ENCODE assay signal across 8 mouse cellular contexts in the genomic region with DNA sequence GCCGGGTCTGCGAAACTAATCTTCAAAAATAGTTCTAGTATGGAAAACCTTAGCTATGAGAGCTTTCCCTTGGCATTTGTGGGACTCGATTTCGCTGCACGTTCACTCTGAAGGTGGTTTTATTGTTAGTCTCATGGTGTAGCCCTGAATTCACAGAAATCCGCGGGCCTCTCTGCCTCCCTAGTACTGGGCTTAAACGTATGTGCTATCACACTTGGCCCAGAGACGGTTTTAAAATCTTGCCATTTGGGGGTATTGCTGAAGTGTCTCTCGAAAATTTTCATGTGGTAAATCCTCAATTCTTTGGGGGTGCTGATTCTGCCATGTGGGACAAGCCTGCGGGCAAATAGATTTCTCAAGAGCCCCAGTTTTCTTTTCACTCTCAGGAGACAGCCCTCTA. TPM values are rescaled to one million over a fixed set of nuclear protein-coding genes. Genes with fewer than 3 reads are reported as not detected.
DNase-seq lines count a peak whose midpoint lies in the region; ATAC-seq and TF ChIP-seq lines count a peak whose summit lies in the region.

No protein-coding gene starts in this region.

- no peaks in the 10 kb centered on the region for H3K27me3 ChIP-seq in forebrain, postnatal 0 days (ENCODE audit: insufficient read depth, low read length)
- H3K27me3 ChIP-seq in liver, postnatal 0 days (ENCODE audit: insufficient read depth, low read length), result no peaks in the 10 kb centered on the region

- H3K4me1 ChIP-seq in bone marrow, adult 2 months (ENCODE audit: control insufficient read depth, insufficient read depth, low read length), result no peaks in the 10 kb centered on the region; the same call in 1 of the 2 replicates
- peaks cover 11% of the 10 kb centered on the region; the same call in 1 of the 2 replicates for H3K4me1 ChIP-seq in forebrain, postnatal 0 days (ENCODE audit: insufficient read depth)
- H3K4me1 ChIP-seq in liver, postnatal 0 days (ENCODE audit: insufficient read depth), result peaks cover 18% of the 10 kb centered on the region

- no peak for TF ChIP-seq EP300 in liver, postnatal 0 days (IDR thresholded peaks at IDR 0.05; ENCODE audit: low read depth)

- H3K36me3 ChIP-seq in forebrain, postnatal 0 days (ENCODE audit: insufficient read depth), result no peaks in the 10 kb centered on the region
- no peaks in the 10 kb centered on the region for H3K36me3 ChIP-seq in liver, postnatal 0 days (replicated peaks; ENCODE audit: insufficient read depth, low read length)

- DNase-seq in kidney, adult 9 months, result peak; percentile 19
- no peak for DNase-seq in kidney, postnatal 36 days
- peak; percentile 36 for DNase-seq in forebrain, postnatal 0 days
- no peak for DNase-seq in liver, postnatal 0 days
- no peak for DNase-seq in urinary bladder, postnatal 10 days (ENCODE audit: low spot score)
- no peak for DNase-seq in left cerebral cortex, postnatal 10 days (ENCODE audit: extremely low spot score in 1 of 2, low spot score in 2 of 2)
- no peak for DNase-seq in gastrocnemius, postnatal 4 days (ENCODE audit: low spot score in 2 of 2)

- no peak overlapping the region; the same call in 1 of the 2 replicates for H3K27ac ChIP-seq in bone marrow, adult 2 months (ENCODE audit: control insufficient read depth, insufficient read depth, low read depth, low read length, poor library complexity)
- H3K27ac ChIP-seq in forebrain, postnatal 0 days (ENCODE audit: low read depth, low read length), result peak overlapping the region; percentile 2; the same call in 1 of the 2 replicates
- H3K27ac ChIP-seq in liver, postnatal 0 days (ENCODE audit: low read depth), result peak overlapping the region; percentile 48; the same call in 1 of the 2 replicates

- no peaks in the 10 kb centered on the region for H3K9me3 ChIP-seq in forebrain, postnatal 0 days (ENCODE audit: low read length)
- no peaks in the 10 kb centered on the region for H3K9me3 ChIP-seq in liver, postnatal 0 days (ENCODE audit: low read length)

- peak overlapping the region; percentile 96 for H3K4me3 ChIP-seq in bone marrow, adult 2 months (replicated peaks; ENCODE audit: control insufficient read depth, low read depth, low read length)
- H3K4me3 ChIP-seq in forebrain, postnatal 0 days (ENCODE audit: low read depth, low read length), result peak overlapping the region; percentile 64
- peak overlapping the region; percentile 67 for H3K4me3 ChIP-seq in liver, postnatal 0 days (ENCODE audit: low read depth, low read length)

- peak overlapping the region; percentile 63 for H3K9ac ChIP-seq in forebrain, postnatal 0 days
- H3K9ac ChIP-seq in liver, postnatal 0 days (replicated peaks), result peak overlapping the region; percentile 76

- peak overlapping the region; percentile 76 for H3K4me2 ChIP-seq in forebrain, postnatal 0 days (ENCODE audit: low read depth)
- H3K4me2 ChIP-seq in liver, postnatal 0 days (ENCODE audit: low read depth, low read length), result peak overlapping the region; percentile 92

- intact Hi-C loops in left cerebral cortex, postnatal 10 days (cut with DNase I), result no loop called here

- 2% methylated on average over 11 of the region's 11 CpGs for WGBS in bone marrow, adult 2 months
- 5% methylated on average over 11 of the region's 11 CpGs for WGBS in forebrain, postnatal 0 days
- 4% methylated on average over 11 of the region's 11 CpGs for WGBS in liver, postnatal 0 days (ENCODE audit: insufficient replicate concordance)

- TF ChIP-seq CTCF in bone marrow, adult 2 months (IDR thresholded peaks at IDR 0.05; ENCODE audit: control insufficient read depth, insufficient read depth, low read length), result no peak
- no peak for TF ChIP-seq CTCF in forebrain, postnatal 0 days (IDR thresholded peaks at IDR 0.05; ENCODE audit: low read depth)
- TF ChIP-seq CTCF in liver, postnatal 0 days (IDR thresholded peaks at IDR 0.05; ENCODE audit: low read depth), result no peak

- ATAC-seq in forebrain, postnatal 0 days, result no peak; the same call in 1 of the 2 replicates
- peak; percentile 34; the same call in 1 of the 2 replicates for ATAC-seq in liver, postnatal 0 days

- TF ChIP-seq POLR2A in bone marrow, adult 2 months (IDR thresholded peaks at IDR 0.05; ENCODE audit: borderline replicate concordance, control insufficient read depth, low read depth, low read length), result no peak

RNA-seq across cellular contexts. Expression of a gene that starts 0.4 kb away (rescaled TPM):
- polyA plus RNA-seq in bone marrow, adult 2 months (2011; ENCODE audit: insufficient read depth, insufficient read length, low replicate concordance, missing spikeins), result 3.0 and 3.5 TPM in 2 replicates
- 12.7 and 14.7 TPM in 2 replicates for total RNA-seq in forebrain, postnatal 0 days (2014; rRNA removed)
- polyA plus RNA-seq in forebrain, postnatal 0 days (2015; fragmentation: Nextera tagmentation; extraction: Ambion mirVana), result 17.6 and 19.9 TPM in 2 replicates
- 3.9 and 4.4 TPM in 2 replicates for polyA plus RNA-seq in liver, postnatal 0 days (2015; fragmentation: Nextera tagmentation; extraction: Ambion mirVana)
- total RNA-seq in left cerebral cortex, postnatal 10 days (2021), result 10 to 100 TPM; 15.6 to 16.6 TPM
- total RNA-seq in gastrocnemius, postnatal 4 days (2021), result 10 to 100 TPM; 13.4 to 13.8 TPM

RNA-seq across cellular contexts. Expression of a gene that starts 3.1 kb away (rescaled TPM):
- 3.3 and 7.7 TPM in 2 replicates for polyA plus RNA-seq in bone marrow, adult 2 months (2011; ENCODE audit: insufficient read depth, insufficient read length, low replicate concordance, missing spikeins)
- total RNA-seq in forebrain, postnatal 0 days (2014; rRNA removed), result 24.3 and 36.9 TPM in 2 replicates
- polyA plus RNA-seq in forebrain, postnatal 0 days (2015; fragmentation: Nextera tagmentation; extraction: Ambion mirVana), result 49.9 and 63.3 TPM in 2 replicates
- polyA plus RNA-seq in liver, postnatal 0 days (2015; fragmentation: Nextera tagmentation; extraction: Ambion mirVana), result 22.8 and 25.7 TPM in 2 replicates
- total RNA-seq in left cerebral cortex, postnatal 10 days (2021), result 10 to 100 TPM; 39.5 to 43.4 TPM
- total RNA-seq in gastrocnemius, postnatal 4 days (2021), result 10 to 100 TPM; 43.9 to 48.3 TPM

RNA-seq across cellular contexts. Expression of a gene that starts 42.5 kb away (rescaled TPM):
- polyA plus RNA-seq in bone marrow, adult 2 months (2011; ENCODE audit: insufficient read depth, insufficient read length, low replicate concordance, missing spikeins), result 24.0 and 28.2 TPM in 2 replicates
- total RNA-seq in forebrain, postnatal 0 days (2014; rRNA removed), result 3.9 and 5.2 TPM in 2 replicates
- polyA plus RNA-seq in forebrain, postnatal 0 days (2015; fragmentation: Nextera tagmentation; extraction: Ambion mirVana), result 3.3 and 3.7 TPM in 2 replicates
- 7.8 and 9.5 TPM in 2 replicates for polyA plus RNA-seq in liver, postnatal 0 days (2015; fragmentation: Nextera tagmentation; extraction: Ambion mirVana)
- total RNA-seq in left cerebral cortex, postnatal 10 days (2021), result 1 to 10 TPM; 1.2 to 2.3 TPM
- total RNA-seq in gastrocnemius, postnatal 4 days (2021), result 10 to 100 TPM; 10.1 to 10.6 TPM

RNA-seq across cellular contexts. Expression of a gene that starts 49.5 kb away (rescaled TPM):
- not detected in 2 replicates for polyA plus RNA-seq in bone marrow, adult 2 months (2011; ENCODE audit: insufficient read depth, insufficient read length, low replicate concordance, missing spikeins)
- not detected in 2 replicates for total RNA-seq in forebrain, postnatal 0 days (2014; rRNA removed)
- polyA plus RNA-seq in forebrain, postnatal 0 days (2015; fragmentation: Nextera tagmentation; extraction: Ambion mirVana), result 0.10 and 0.14 TPM in 2 replicates
- polyA plus RNA-seq in liver, postnatal 0 days (2015; fragmentation: Nextera tagmentation; extraction: Ambion mirVana), result 0.05 and 0.07 TPM in 2 replicates
- not detected for total RNA-seq in left cerebral cortex, postnatal 10 days (2021)
- total RNA-seq in gastrocnemius, postnatal 4 days (2021), result under 1 TPM; 0.21 to 0.47 TPM

RNA-seq across cellular contexts. Expression of a gene that starts 59.4 kb away (rescaled TPM):
- polyA plus RNA-seq in bone marrow, adult 2 months (2011; ENCODE audit: insufficient read depth, insufficient read length, low replicate concordance, missing spikeins), result not detected in 2 replicates
- total RNA-seq in forebrain, postnatal 0 days (2014; rRNA removed), result 0.46 and 1.3 TPM in 2 replicates
- polyA plus RNA-seq in forebrain, postnatal 0 days (2015; fragmentation: Nextera tagmentation; extraction: Ambion mirVana), result 0.34 and 0.52 TPM in 2 replicates
- polyA plus RNA-seq in liver, postnatal 0 days (2015; fragmentation: Nextera tagmentation; extraction: Ambion mirVana), result 0.05 and 0.08 TPM in 2 replicates
- total RNA-seq in left cerebral cortex, postnatal 10 days (2021), result under 1 TPM; 0.79 to 0.88 TPM
- 10 to 100 TPM; 10.5 to 11.0 TPM for total RNA-seq in gastrocnemius, postnatal 4 days (2021)

Comparison
In these comparisons a context has a peak if more than half of its experiments do, and no peak if none do; other contexts are left out.
1. DNase-seq: peak in kidney, adult 9 months (single experiment) and forebrain, postnatal 0 days (single experiment); none in kidney, postnatal 36 days (0 of 2), liver, postnatal 0 days (single experiment), urinary bladder, postnatal 10 days (single experiment), left cerebral cortex, postnatal 10 days (0 of 2) and gastrocnemius, postnatal 4 days (0 of 2).
2. Peak in every context shown above with its lines, with median percentiles within 50 percentile points of each other: H3K4me3 ChIP-seq.